Mouse (Mus musculus): Measurements from ENCODE around the gene Mtmr11.
"Not testable (repeated sequence)": the region's sequence is repeated elsewhere in the genome, so short reads cannot be mapped to it uniquely, and the experiment has no call there.

Mtmr11 gene

GRCm38 (mm10) chr3:96172197-96173178 lies 10.7 kb downstream of the Mtmr11 start, which contains the start of gene Sf3b4:
Gene Sf3b4, plus strand, starts transcription at chr3:96172332.
- DNase-seq (ENCODE audit: low read depth, low spot score) = peak; percentile 89

DNA sequence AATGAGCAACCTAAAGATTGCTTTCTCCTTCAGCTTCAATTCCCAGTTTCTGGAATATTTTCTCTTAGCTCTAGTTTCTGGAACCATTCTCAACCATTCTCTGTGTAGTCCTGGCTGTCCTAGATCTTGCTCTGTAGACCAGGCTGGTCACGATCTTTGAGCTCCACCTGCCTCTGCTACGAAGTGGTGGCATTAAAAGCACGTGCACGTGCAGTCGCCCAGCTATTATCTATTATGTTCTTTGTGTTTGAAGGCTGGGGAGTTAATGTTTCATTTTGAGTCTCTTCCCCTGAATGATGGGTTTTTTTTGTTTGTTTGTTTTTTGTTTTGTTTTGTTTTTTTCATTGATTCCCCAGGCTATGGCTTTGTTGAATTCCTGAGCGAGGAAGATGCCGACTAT lies 11.4 kb downstream of the Mtmr11 start:
- DNase-seq (ENCODE audit: low read depth, low spot score) = no peak

GRCm38 (mm10) chr3:96174042-96174441 lies 12.2 kb downstream of the Mtmr11 start:
- DNase-seq (ENCODE audit: low read depth, low spot score) = not testable (repeated sequence)

- DNase-seq (ENCODE audit: low read depth, low spot score) = no peak
Observed at GRCm38 (mm10) chr3:96175251-96175650, 13.4 kb downstream of the Mtmr11 start.

- no peak for DNase-seq (ENCODE audit: low read depth, low spot score)
Observed at GRCm38 (mm10) chr3:96178427-96178826, 16.6 kb downstream of the Mtmr11 start.

DNA sequence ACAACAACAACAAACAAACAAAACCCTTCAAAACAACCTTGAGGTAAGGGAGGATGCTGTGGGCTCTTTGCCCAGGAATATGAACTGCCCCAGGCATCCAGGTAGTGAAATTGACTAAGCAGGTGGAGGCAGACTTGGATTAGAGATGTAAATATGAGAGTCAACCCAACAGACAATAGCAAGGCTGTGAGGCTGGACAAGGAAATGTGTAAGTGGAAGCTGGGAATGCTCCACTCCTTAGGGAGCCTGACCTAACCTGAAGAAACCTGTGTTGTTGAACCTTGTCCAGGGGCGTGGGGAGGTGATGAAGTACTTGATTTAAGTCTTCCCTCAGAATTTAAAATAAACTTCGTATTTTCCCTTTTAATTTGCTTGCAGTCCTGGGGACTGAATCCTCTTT lies 17.1 kb downstream of the Mtmr11 start:
- DNase-seq (ENCODE audit: low read depth, low spot score) = no peak

DNA sequence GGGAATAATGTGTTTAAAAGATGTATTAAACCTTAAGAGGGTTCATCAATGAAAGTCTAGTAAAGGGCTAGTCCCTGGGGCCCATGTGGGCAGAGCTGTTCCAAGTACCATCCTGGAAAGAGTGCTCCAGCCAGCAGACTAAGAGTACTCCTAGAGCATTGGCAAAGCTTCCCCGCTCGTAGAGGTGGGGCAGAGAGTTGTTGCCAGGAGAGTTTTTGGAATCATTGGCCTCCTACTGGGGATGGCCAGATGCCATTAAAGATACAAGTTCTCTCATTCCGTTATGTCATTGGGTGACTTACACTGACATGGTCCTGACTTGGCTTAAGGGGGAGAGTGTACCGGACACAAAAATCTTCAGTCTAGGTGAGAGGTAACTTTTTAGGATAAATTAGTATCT lies 17.7 kb downstream of the Mtmr11 start:
- no peak for DNase-seq (ENCODE audit: low read depth, low spot score)

DNA sequence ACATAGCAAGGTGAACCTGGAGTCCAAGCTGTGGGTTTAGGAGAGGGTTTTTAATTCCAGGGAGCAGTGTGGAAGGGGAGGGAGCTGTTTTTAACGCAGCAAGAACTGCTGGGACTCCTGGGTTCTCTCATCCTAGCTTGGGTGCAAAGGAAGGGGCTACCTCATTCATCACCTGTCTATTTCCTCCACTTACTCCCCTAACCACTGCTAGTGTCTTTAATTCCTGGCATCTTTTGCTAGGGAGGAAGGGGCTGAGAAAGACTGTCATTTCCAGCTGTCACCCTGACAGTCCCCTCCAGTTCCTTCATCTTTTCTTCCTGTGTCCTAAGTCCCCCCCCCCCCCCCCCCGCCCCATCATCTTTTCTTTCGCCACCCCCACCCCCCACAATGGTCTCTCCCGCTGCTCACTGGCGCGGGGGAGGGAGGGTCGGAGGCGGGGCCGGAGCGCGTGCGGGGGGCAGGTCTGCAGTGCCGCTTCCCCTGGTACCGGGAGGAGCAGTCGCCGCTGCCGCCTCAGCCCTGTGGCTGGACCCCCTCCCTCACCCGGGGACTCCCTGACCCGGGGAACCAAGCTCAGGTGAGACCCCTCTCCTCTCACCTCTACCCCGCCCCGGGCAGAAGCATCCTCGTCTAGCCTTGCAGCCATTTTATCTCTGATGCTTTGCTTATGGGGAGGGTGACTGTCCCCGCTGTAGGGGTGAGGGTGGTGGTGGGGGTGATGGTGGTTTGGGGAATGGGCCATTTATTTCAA lies 19.1 kb downstream of the Mtmr11 start, which contains the start of gene Sv2a:
Sv2a (plus strand) TSS at position 425 of the 751 bp plus-strand sequence.
- no peak for DNase-seq (ENCODE audit: low read depth, low spot score)

- DNase-seq (ENCODE audit: low read depth, low spot score) = no peak
Observed at GRCm38 (mm10) chr3:96181510-96182381, 19.9 kb downstream of the Mtmr11 start.

- no peak for DNase-seq (ENCODE audit: low read depth, low spot score)
Observed at GRCm38 (mm10) chr3:96182382-96182776, 20.6 kb downstream of the Mtmr11 start.

DNA sequence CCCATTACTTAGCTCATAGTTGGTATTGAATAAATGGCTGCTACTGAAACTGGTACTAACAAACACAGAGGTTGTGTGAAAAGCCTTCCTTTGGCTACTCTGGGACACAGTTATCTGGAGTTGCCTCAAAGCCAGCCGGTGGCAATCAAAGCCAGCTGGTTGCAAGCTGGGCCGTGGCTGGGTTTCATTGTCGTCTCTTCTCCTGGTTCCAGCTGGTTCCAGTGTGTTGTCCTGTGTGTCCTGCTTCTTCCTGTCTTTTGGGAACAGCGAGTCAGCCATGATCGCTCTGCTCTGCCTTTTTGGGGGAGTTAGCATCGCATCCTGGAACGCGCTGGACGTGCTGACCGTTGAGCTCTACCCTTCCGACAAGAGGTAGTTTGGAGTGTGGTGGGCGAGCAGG lies 31.2 kb downstream of the Mtmr11 start:
- no peak for DNase-seq (ENCODE audit: low read depth, low spot score)

GRCm38 (mm10) chr3:96194966-96195365 lies 33.2 kb downstream of the Mtmr11 start:
- DNase-seq (ENCODE audit: low read depth, low spot score) = no peak

GRCm38 (mm10) chr3:96195616-96196313 lies 34.0 kb downstream of the Mtmr11 start:
- DNase-seq (ENCODE audit: low read depth, low spot score) = no peak

DNA sequence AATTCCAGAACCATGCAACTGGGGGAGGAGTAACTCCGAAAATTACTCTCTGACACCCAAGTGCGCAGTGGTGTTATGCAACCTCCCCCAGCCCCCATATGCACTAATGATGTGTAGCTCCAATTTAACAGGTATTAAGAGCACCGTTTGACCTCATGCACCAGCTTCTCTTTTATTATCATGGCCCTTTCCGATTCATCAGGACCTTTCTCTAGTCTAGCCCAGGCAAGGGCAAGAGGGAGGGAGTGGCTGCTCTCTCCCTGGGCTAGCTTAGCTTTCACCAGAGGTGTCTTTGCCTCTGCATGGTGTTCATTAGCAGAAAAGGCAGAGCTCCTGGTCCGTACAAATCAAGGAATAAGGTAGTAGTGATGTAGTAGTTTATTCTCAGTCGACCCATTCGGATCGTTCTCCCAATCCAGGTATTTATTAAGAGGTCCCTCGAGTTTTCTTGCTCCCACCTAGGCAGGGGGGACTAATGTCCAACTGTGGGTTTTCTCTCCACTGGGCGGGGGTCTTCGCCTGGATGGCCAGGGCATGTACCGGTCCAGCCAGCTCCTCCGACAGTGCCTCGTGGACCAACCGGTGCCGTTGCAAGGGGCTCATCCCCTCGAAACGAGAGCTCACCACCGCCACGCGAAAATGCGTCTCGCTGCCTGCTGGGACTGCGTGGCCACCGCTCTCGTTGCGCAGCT lies 34.8 kb downstream of the Mtmr11 start:
- no peak for DNase-seq (ENCODE audit: low read depth, low spot score)

GRCm38 (mm10) chr3:96197129-96197749 lies 35.4 kb downstream of the Mtmr11 start:
- DNase-seq (ENCODE audit: low read depth, low spot score) = peak; percentile 90

- DNase-seq (ENCODE audit: low read depth, low spot score) = no peak
Observed at GRCm38 (mm10) chr3:96198181-96198580, 36.4 kb downstream of the Mtmr11 start.

GRCm38 (mm10) chr3:96198601-96199251 lies 36.9 kb downstream of the Mtmr11 start:
- DNase-seq (ENCODE audit: low read depth, low spot score) = not testable (repeated sequence)

- no peak for DNase-seq (ENCODE audit: low read depth, low spot score)
Observed at GRCm38 (mm10) chr3:96199731-96200130, 37.9 kb downstream of the Mtmr11 start.

DNA sequence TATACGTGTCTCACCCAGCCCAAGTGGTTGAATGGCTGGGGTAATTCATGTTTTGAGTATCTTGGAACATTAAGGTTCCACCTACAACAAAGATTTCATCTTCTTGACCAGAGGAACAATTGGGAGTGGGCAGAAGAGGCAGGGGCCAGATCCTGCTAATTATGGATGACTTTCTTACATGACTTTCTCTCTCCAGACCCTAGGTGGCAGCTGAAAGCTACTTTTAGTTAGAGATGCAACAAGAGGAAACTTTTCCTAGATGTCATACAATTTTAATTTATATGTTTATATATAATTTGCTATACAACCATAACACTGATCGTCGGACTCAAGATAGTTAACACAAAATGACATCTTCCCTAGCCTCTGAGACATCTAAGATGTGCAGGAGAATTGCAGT lies 46.0 kb downstream of the Mtmr11 start:
- DNase-seq (ENCODE audit: low read depth, low spot score) = no peak

Measured in mesoderm, embryonic 11.5 days (tissue).